Mouse (Mus musculus) hindbrain, embryonic 16.5 days (tissue): ENCODE measurements around the gene Tlr13. TPM values are rescaled to one million over a fixed set of nuclear protein-coding genes. Genes with fewer than 3 reads are reported as not detected.
"Not testable (repeated sequence)": the region's sequence is repeated elsewhere in the genome, so short reads cannot be mapped to it uniquely, and the experiment has no call there.

Source experiments
- ATAC-seq: fragments of 200-750 bp; cut with Nextera tagmentation; 2 replicates; pipeline ENCODE4 v1.8.0; 2017; ENCODE audit warnings: moderate TSS enrichment, moderate library complexity
- H3K27ac ChIP-seq: fragments of 300-500 bp; sonication (generic); 2 replicates; pipeline ENCODE4 v1.5.1; 2014; ENCODE audit warnings: low read depth, mild to moderate bottlenecking, control low read depth, low read length, moderate library complexity
- H3K27me3 ChIP-seq: fragments of 300-500 bp; sonication (generic); replicated peaks from 2 replicates; pipeline ENCODE4 v1.6.1; 2014; ENCODE audit warnings: low read length; ENCODE audit not compliant: control insufficient read depth, insufficient read depth
- H3K36me3 ChIP-seq: fragments of 300-500 bp; sonication (generic); 2 replicates; pipeline ENCODE4 v1.6.1; 2014; ENCODE audit warnings: mild to moderate bottlenecking, low read length, moderate library complexity, mixed read lengths; ENCODE audit not compliant: control insufficient read depth, insufficient read depth
- H3K4me1 ChIP-seq: fragments of 300-500 bp; sonication (generic); 2 replicates; pipeline ENCODE4 v1.6.1; 2014; ENCODE audit warnings: low read depth, low read length; ENCODE audit not compliant: control insufficient read depth, insufficient read depth
- H3K4me2 ChIP-seq: fragments of 300-500 bp; sonication (generic); 2 replicates; pipeline ENCODE4 v1.6.1; 2014; ENCODE audit warnings: mild to moderate bottlenecking, low read length, control low read depth, moderate library complexity
- H3K4me3 ChIP-seq: fragments of 300-500 bp; sonication (generic); 2 replicates; pipeline ENCODE4 v1.5.1; 2014; ENCODE audit warnings: mild to moderate bottlenecking, low read length, control low read depth, moderate library complexity
- H3K9ac ChIP-seq: fragments of 300-500 bp; sonication (generic); 2 replicates; pipeline ENCODE4 v1.6.1; 2014; ENCODE audit warnings: low read depth, mild to moderate bottlenecking, control low read depth, low read length, moderate library complexity
- H3K9me3 ChIP-seq: fragments of 300-500 bp; sonication (generic); 2 replicates; pipeline ENCODE4 v1.6.1; 2014; ENCODE audit warnings: mild to moderate bottlenecking, low read length, moderate library complexity; ENCODE audit not compliant: control insufficient read depth
- WGBS: fragments of 180-500 bp; shearing (Covaris S2); extraction: QIAGEN DNeasy Blood & Tissue Kit; methylation state at CpG from one replicate; pipeline ENCODE4 v1.1.7; 2014; 5-methylcytosine and 5-hydroxymethylcytosine counted together
- polyA plus RNA-seq: library from polyadenylated mRNA; unstranded; fragments of >200 nt; fragmentation: Nextera tagmentation; extraction: Ambion mirVana; gene quantifications from 2 replicates; pipeline ENCODE4 v1.2.1, GENCODE M21; 2015

Gene Tlr13
- polyA plus RNA-seq, 1 experiment from 2014 or later, result 0.21 TPM

DNA sequence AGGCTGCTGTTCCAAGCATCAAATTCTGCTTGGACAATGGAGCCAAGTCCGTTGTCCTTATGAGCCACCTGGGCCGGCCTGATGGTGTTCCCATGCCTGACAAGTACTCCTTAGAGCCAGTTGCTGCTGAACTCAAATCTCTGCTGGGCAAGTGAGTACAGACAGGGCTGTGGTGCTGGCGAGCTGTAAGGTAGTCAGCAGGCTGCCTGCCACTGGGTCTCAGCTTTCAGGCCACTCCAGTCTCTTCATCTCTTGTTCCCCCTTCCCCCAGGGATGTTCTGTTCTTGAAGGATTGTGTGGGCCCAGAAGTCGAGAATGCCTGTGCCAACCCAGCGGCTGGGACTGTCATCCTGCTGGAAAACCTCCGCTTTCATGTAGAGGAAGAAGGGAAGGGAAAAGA lies 51.4 kb downstream of the Tlr13 start:
- H3K27ac ChIP-seq, H3K36me3 ChIP-seq, ATAC-seq, H3K4me2 ChIP-seq, H3K4me3 ChIP-seq, H3K4me1 ChIP-seq, H3K9ac ChIP-seq, H3K27me3 ChIP-seq, H3K9me3 ChIP-seq: not testable (repeated sequence)
- WGBS, result 83% methylated on average over 6 of the region's 6 CpGs

DNA sequence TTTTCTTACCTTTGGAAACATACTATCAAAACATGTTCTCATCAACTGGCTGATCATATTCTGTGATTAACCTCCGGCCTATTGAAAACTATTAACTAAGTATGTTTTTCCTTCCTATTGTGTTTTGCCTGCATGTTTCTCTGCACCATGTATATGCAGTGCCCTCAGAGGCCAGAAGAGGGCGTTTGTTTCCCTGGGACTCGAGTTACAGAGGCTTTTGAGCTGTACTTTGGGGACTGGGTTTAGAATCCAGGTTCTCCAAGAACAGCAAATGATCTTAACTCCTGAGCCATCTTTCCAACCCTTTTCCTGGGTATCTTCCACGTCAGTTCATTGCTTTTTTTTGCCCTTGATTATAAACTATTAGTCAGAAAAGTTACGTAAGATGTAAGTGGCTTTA lies 54.3 kb downstream of the Tlr13 start:
- Histone ChIP-seq H3K27ac (no peak overlapping the region), H3K4me1 (no peaks in the 10 kb centered on the region), H3K4me3 (no peak overlapping the region), H3K27me3 (no peaks in the 10 kb centered on the region), H3K9me3 (no peaks in the 10 kb centered on the region), H3K36me3 (peaks cover 9% of the 10 kb centered on the region), H3K4me2 (no peak overlapping the region), H3K9ac (no peak overlapping the region)
- no peak for ATAC-seq
- WGBS, result 68% methylated on average over 5 of the region's 5 CpGs

DNA sequence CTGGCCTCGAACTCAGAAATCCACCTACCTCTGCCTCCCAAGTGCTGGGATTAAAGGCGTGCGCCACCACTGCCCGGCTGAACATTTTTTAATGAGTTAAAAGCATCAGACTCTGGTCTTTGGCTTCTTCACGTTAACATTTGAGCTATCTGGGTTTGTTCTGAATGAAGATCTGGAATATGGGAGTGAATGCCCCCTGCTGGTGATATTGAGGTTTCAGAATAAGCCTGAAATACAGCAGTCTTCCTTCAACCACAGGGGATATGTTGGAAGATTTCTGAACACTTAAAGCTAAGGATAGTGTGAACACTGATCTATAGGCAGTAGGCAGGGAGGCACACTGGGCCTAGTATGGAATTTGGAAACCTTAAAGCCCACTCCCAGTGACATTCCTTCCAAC lies 55.9 kb downstream of the Tlr13 start:
- Histone ChIP-seq H3K9me3 (no peaks in the 10 kb centered on the region), H3K27ac (no peak overlapping the region), H3K4me3 (no peak overlapping the region), H3K9ac (no peak overlapping the region), H3K4me1 (no peaks in the 10 kb centered on the region), H3K36me3 (peaks cover 14% of the 10 kb centered on the region), H3K27me3 (no peaks in the 10 kb centered on the region), H3K4me2 (no peak overlapping the region)
- 78% methylated on average over 5 of the region's 5 CpGs for WGBS
- ATAC-seq, result no peak

DNA sequence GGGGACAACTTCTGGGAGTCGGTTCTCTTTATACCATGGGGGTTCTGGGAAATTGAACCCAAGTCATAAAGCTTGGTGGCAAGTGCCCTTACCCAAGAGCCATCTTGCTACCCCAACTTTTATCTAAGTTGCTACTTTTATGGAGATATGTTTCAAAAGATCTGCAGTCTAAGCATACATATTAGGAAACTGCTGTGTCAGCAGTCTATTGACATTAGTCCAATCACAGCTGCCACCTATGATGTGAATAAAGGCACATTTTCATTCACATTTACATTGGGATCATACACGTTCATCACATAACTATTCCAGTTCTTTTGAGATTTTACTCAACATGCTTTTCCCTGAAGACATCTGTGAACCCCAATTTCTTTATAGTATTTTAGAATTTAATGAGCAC lies 66.1 kb downstream of the Tlr13 start:
- H3K4me2 ChIP-seq, result no peak overlapping the region
- no peak overlapping the region for H3K4me3 ChIP-seq
- no peak overlapping the region for H3K9ac ChIP-seq
- H3K36me3 ChIP-seq, result no peaks in the 10 kb centered on the region
- H3K9me3 ChIP-seq, result no peaks in the 10 kb centered on the region
- H3K27me3 ChIP-seq, result no peaks in the 10 kb centered on the region
- no peak overlapping the region for H3K27ac ChIP-seq
- H3K4me1 ChIP-seq, result no peaks in the 10 kb centered on the region
- no peak for ATAC-seq
- 86% methylated on average over 2 of the region's 2 CpGs for WGBS

Other genes starting within 250 kb of the Tlr13 start
- gene Atrx, start 213.8 kb upstream of the Tlr13 start, polyA plus RNA-seq, result 208 and 232 TPM in 2 replicates
- 21.4 and 22.7 TPM in 2 replicates for gene Magt1, start 131.3 kb upstream of the Tlr13 start, polyA plus RNA-seq
- 384 and 412 TPM in 2 replicates for gene Cox7b, start 127.5 kb upstream of the Tlr13 start, polyA plus RNA-seq
- 10.2 and 13.4 TPM in 2 replicates for gene Atp7a, start 115.9 kb upstream of the Tlr13 start, polyA plus RNA-seq
- 297 and 306 TPM in 2 replicates for gene Pgk1, start 43.9 kb downstream of the Tlr13 start, polyA plus RNA-seq
- gene Taf9b, start 78.0 kb downstream of the Tlr13 start, polyA plus RNA-seq, result 20.9 and 22.0 TPM in 2 replicates
- gene Fnd3c2, start 112.2 kb downstream of the Tlr13 start, polyA plus RNA-seq, result not detected in 2 replicates